25 mouse cellular contexts compared by ENCODE assay signal in genomic region chr15:10789371-10789770, GRCm38 (mm10).
"Had no signal": no experiment of that assay in that cellular context is flagged by ENCODE, and none has a peak within 500 bp of the region (broad histone marks: within the 10 kb centered on the region; RNA-seq: fewer than 3 reads in every experiment).

No protein-coding gene starts in this region.

- H3K27ac ChIP-seq: intestine, embryonic 15.5 days; layer of hippocampus, adult 2 months; limb, embryonic 10.5 days; limb, embryonic 13.5 days; liver, embryonic 12.5 days; liver, embryonic 15.5 days; lung, embryonic 15.5 days; midbrain, embryonic 13.5 days; neural tube, embryonic 13.5 days; stomach, postnatal 0 days had no signal

- ATAC-seq: intestine, embryonic 15.5 days; liver, embryonic 12.5 days; midbrain, embryonic 13.5 days; midbrain, embryonic 16.5 days had no signal

- H3K4me2 ChIP-seq: intestine, embryonic 15.5 days; limb, embryonic 13.5 days; liver, embryonic 12.5 days; liver, embryonic 15.5 days; lung, embryonic 15.5 days; midbrain, embryonic 13.5 days; neural tube, embryonic 13.5 days had no signal

- H3K4me1 ChIP-seq: intestine, embryonic 15.5 days; liver, embryonic 12.5 days; liver, embryonic 15.5 days; lung, embryonic 15.5 days; midbrain, embryonic 13.5 days had no signal

- H3K27me3 ChIP-seq: intestine, embryonic 15.5 days; limb, embryonic 13.5 days; liver, embryonic 12.5 days; liver, embryonic 15.5 days; lung, embryonic 15.5 days; megakaryocyte, embryonic 14.5 days; midbrain, embryonic 13.5 days; neural tube, embryonic 13.5 days had no signal

- H3K4me3 ChIP-seq: intestine, embryonic 15.5 days; layer of hippocampus, adult 2 months; limb, embryonic 10.5 days; limb, embryonic 13.5 days; liver, embryonic 12.5 days; liver, embryonic 15.5 days; lung, embryonic 15.5 days; megakaryocyte, embryonic 14.5 days; midbrain, embryonic 13.5 days; myocyte; neural tube, embryonic 13.5 days had no signal

- H3K36me3 ChIP-seq: intestine, embryonic 15.5 days; limb, embryonic 10.5 days; limb, embryonic 13.5 days; liver, embryonic 12.5 days; liver, embryonic 15.5 days; lung, embryonic 15.5 days; midbrain, embryonic 13.5 days; neural tube, embryonic 13.5 days had no signal

- H3K9me3 ChIP-seq: intestine, embryonic 15.5 days; limb, embryonic 10.5 days; limb, embryonic 13.5 days; liver, embryonic 12.5 days; liver, embryonic 15.5 days; lung, embryonic 15.5 days; midbrain, embryonic 13.5 days had no signal

- DNase-seq: kidney, adult 11 months; kidney, adult 9 months; kidney, postnatal 25 days; layer of hippocampus, adult 9-11 months; liver; lung, adult 18-20 months; right cerebral cortex, adult 18-20 months; right cerebral cortex, postnatal 14 days; right cerebral cortex, postnatal 4 days; thymus, adult 2 months; thymus, postnatal 14 days; thymus, postnatal 4 days had no signal

- H3K9ac ChIP-seq: intestine, embryonic 15.5 days; limb, embryonic 13.5 days; liver, embryonic 12.5 days; liver, embryonic 15.5 days; lung, embryonic 15.5 days; midbrain, embryonic 13.5 days; neural tube, embryonic 13.5 days had no signal
